Mouse (Mus musculus) heart, embryonic 11.5 days (tissue): Measurements from ENCODE around the gene C030005K15Rik. TPM values are rescaled to one million over a fixed set of nuclear protein-coding genes. Genes with fewer than 3 reads are reported as not detected.

Experiments
- ATAC-seq: fragments of 200-750 bp; cut with Nextera tagmentation; replicated peaks from 2 replicates; pipeline ENCODE4 v1.8.0; 2017; ENCODE audit warnings: moderate library complexity; ENCODE audit not compliant: insufficient number of reproducible peaks, low FRiP score, low TSS enrichment
- H3K27ac ChIP-seq: fragments of 300-500 bp; sonication (generic); 2 replicates; pipeline ENCODE4 v1.5.1; 2014; ENCODE audit warnings: mild to moderate bottlenecking, low read depth, low read length
- H3K27me3 ChIP-seq: fragments of 300-500 bp; sonication (generic); 2 replicates; pipeline ENCODE4 v1.6.1; 2014; ENCODE audit warnings: mild to moderate bottlenecking, low read length, mixed read lengths; ENCODE audit not compliant: control insufficient read depth, insufficient read depth
- H3K36me3 ChIP-seq: fragments of 300-500 bp; sonication (generic); 2 replicates; pipeline ENCODE4 v1.6.1; 2014; ENCODE audit warnings: mild to moderate bottlenecking, low read length, moderate library complexity, mixed read lengths; ENCODE audit not compliant: control insufficient read depth, insufficient read depth
- H3K4me1 ChIP-seq: fragments of 300-500 bp; sonication (generic); 2 replicates; pipeline ENCODE4 v1.6.1; 2014; ENCODE audit warnings: low read length; ENCODE audit not compliant: control insufficient read depth, insufficient read depth
- H3K4me2 ChIP-seq: fragments of 300-500 bp; sonication (generic); 2 replicates; pipeline ENCODE4 v1.6.1; 2014; ENCODE audit warnings: mild to moderate bottlenecking, moderate library complexity
- H3K4me3 ChIP-seq: fragments of 300-500 bp; sonication (generic); 2 replicates; pipeline ENCODE4 v1.5.1; 2014; ENCODE audit warnings: low read depth, low read length
- H3K9ac ChIP-seq: fragments of 300-500 bp; sonication (generic); 2 replicates; pipeline ENCODE4 v1.6.1; 2014; ENCODE audit warnings: mild to moderate bottlenecking, low read depth, low read length, moderate library complexity
- H3K9me3 ChIP-seq: fragments of 300-500 bp; sonication (generic); replicated peaks from 2 replicates; pipeline ENCODE4 v1.6.1; 2016; ENCODE audit warnings: low read length; ENCODE audit not compliant: control insufficient read depth
- WGBS: fragments of 180-500 bp; shearing (Covaris S2); extraction: QIAGEN DNeasy Blood & Tissue Kit; methylation state at CpG from one replicate; pipeline ENCODE4 v1.1.7; 2014; ENCODE audit not compliant: insufficient replicate concordance; 5-methylcytosine and 5-hydroxymethylcytosine counted together
- polyA plus RNA-seq: library from polyadenylated mRNA; unstranded; fragments of >200 nt; fragmentation: Nextera tagmentation; extraction: Ambion mirVana; gene quantifications from 2 replicates; pipeline ENCODE4 v1.2.1, GENCODE M21; 2014

Gene C030005K15Rik
- polyA plus RNA-seq, 1 experiment from 2014 or later: not detected

DNA sequence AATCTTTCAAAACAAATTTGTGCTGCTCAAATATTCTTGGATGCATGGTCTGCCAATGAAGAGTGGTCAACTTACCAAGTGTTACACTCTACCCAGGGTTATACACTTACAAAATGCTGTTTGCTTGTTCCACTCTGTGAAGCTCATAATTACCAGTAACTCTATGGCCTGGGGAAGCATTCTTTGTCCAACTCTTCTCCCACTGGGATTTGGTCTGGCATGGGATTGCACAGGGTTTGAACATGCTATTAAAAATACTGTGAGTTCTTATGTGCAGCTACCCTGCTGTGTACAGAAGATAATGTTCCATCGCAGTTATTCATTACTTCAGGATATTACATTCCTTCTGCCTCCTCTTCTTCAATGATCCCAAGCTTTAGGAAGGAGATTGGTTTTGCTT is 39.4 kb downstream of the C030005K15Rik start:
- H3K36me3 ChIP-seq: no peaks in the 10 kb centered on the region
- H3K4me2 ChIP-seq: no peak overlapping the region
- no peak overlapping the region for H3K9ac ChIP-seq
- H3K4me3 ChIP-seq: no peak overlapping the region
- H3K27ac ChIP-seq: no peak overlapping the region
- no peaks in the 10 kb centered on the region for H3K4me1 ChIP-seq
- no peaks in the 10 kb centered on the region for H3K9me3 ChIP-seq
- H3K27me3 ChIP-seq: no peaks in the 10 kb centered on the region
- no peak for ATAC-seq
- WGBS: 81% methylated on average over 1 of the region's 1 CpGs

DNA sequence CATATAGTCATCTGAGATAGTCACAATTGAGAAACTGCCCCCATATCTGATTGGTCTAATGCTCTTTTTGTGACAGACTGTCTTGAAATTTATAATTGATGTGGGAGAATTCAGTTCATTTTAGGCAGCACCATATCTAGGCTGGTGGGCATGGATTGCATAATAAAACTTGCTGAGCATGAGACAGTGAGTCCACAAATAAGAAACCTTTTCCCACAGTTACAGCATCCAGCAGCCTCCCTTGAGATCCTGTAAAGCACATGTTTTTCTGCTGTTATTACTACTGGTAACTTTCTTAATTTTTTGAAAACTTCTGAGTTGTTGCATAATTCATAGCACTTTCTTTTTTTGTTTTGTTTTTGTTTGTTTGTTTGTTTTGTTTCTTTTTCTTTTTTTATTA is 43.6 kb downstream of the C030005K15Rik start:
- H3K4me2 ChIP-seq: no peak overlapping the region
- no peaks in the 10 kb centered on the region for H3K4me1 ChIP-seq
- ATAC-seq: no peak

More for the DNA sequence above, 43.6 kb downstream of the C030005K15Rik start:
- no peaks in the 10 kb centered on the region for H3K27me3 ChIP-seq
- no peaks in the 10 kb centered on the region for H3K36me3 ChIP-seq
- no peak overlapping the region for H3K9ac ChIP-seq
- no peaks in the 10 kb centered on the region for H3K9me3 ChIP-seq
- H3K4me3 ChIP-seq: no peak overlapping the region
- H3K27ac ChIP-seq: no peak overlapping the region

Other genes starting within 250 kb of the C030005K15Rik start
- 70.0 and 72.2 TPM in 2 replicates for gene Dcn, start 247.1 kb downstream of the C030005K15Rik start, polyA plus RNA-seq
- gene Lum, start 161.6 kb downstream of the C030005K15Rik start, polyA plus RNA-seq: 26.2 and 26.4 TPM in 2 replicates
- gene Kera, start 119.9 kb downstream of the C030005K15Rik start, polyA plus RNA-seq: 0.07 TPM in 1 of 2 replicates, not detected in the other
- gene Epyc, start 82.7 kb downstream of the C030005K15Rik start, polyA plus RNA-seq: 0.23 and 0.30 TPM in 2 replicates
- gene Ccer1, start 33.7 kb downstream of the C030005K15Rik start, polyA plus RNA-seq: not detected in 2 replicates